Mouse (Mus musculus) cortical plate, adult 2 months (tissue): Measurements from ENCODE around the gene Fkbp5.

Experiments used
- CTCF ChIP-seq: fragments of 200-500 bp; IDR thresholded peaks from 2 replicates; pipeline ENCODE4 v1.5.1; 2011; ENCODE audit warnings: mild to moderate bottlenecking, control low read depth, low read length; ENCODE audit not compliant: insufficient read depth; ENCODE audit errors: extremely low read depth
- POLR2A ChIP-seq: fragments of 200-500 bp; IDR thresholded peaks from 2 replicates; pipeline ENCODE4 v1.6.1; 2011; ENCODE audit warnings: mild to moderate bottlenecking, low read length, control low read depth; ENCODE audit not compliant: insufficient read depth; ENCODE audit errors: extremely low read depth

DNA sequence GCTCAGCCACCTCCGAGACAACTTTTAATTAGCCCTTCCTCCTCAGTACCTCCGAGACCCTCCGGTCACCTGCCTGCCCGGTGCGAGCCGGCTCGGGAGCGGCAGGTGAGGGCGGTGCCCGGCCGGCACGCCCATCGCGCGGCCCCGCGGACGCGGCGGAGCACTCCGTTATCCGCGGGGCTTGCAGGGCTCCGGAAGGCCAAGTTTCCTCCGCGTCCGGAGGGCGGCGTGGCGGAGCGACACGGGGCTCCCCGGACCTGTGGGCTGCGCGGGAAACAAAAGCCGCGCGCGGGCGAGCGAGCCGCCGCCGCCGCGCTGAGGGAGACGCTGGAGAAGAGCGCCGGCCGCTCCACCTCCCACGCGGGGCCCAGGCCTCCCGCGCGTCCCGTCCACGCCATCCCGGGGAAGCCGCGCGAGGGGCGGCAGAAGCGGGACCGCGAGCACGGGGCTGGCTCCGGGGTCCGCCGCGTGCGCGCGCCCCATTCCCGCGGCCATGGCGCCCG is 31.8 kb downstream of the Fkbp5 start:
- TF ChIP-seq CTCF (no peak), POLR2A (no peak)
